Mouse (Mus musculus): ENCODE results near the gene Snx12. TPM values are rescaled to one million over a fixed set of nuclear protein-coding genes. Genes with fewer than 3 reads are reported as not detected.
"Not testable (repeated sequence)": the region's sequence is repeated elsewhere in the genome, so short reads cannot be mapped to it uniquely, and the experiment has no call there.

Snx12 gene
- polyA plus RNA-seq, 1 experiment from 2014 or later = 36.5 TPM

DNA sequence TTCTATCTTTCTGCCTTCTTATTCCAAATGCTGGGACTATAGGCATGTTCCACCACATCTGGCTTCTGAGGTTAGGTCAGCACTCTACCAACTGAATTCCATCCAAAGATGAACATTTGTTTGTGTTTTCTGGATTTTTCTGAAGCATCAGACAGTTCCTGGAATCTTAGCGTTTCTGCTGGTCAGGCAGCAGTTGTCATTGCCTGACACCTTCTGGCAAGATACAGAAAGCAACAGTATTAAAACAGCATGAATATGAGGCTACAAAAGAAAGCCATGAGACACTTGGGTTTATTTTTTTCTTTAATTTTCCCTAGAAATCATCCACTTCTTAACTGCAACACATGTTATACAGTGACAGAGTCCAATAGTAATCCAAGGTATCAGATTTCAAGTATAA, 101.8 kb downstream of the Snx12 start:
- no peak for ATAC-seq (ENCODE audit: low read depth)
- no peak overlapping the region for H3K4me3 ChIP-seq (ENCODE audit: low read depth, low read length)
- H3K27me3 ChIP-seq (ENCODE audit: control insufficient read depth, insufficient read depth, low read length) = no peaks in the 10 kb centered on the region
- H3K27ac ChIP-seq (ENCODE audit: low read depth, low read length) = no peak overlapping the region
- H3K4me2 ChIP-seq (ENCODE audit: low read depth, low read length) = no peak overlapping the region
- 61% methylated on average over 1 of the region's 1 CpGs for WGBS
- no peaks in the 10 kb centered on the region for H3K9me3 ChIP-seq (ENCODE audit: control insufficient read depth, low read length)
- H3K36me3 ChIP-seq (ENCODE audit: control insufficient read depth, insufficient read depth, low read length) = no peaks in the 10 kb centered on the region
- no peak overlapping the region for H3K9ac ChIP-seq (replicated peaks; ENCODE audit: low read depth, low read length)
- H3K4me1 ChIP-seq (ENCODE audit: control insufficient read depth, insufficient read depth, low read length) = no peaks in the 10 kb centered on the region

DNA sequence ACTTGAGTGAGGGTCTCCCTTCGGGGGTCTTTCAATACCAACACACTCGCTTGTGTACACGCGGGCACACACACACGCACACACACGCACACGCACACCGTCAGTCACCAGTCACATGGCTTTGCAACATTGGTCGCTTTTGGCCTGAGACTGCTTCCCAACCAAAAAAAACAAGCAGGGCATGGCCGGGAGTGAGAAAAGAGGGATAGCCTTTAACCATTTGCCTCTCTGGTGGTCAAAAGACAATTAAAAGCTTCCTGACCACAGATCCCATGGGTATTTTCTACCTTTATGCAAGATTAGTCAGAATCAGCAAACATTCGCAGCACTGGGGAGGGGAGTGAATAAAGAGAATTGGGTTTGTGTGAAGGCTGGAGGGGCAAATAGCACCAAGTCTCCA, 136.4 kb downstream of the Snx12 start, which contains the start of gene Slc7a3:
Gene Slc7a3 (minus strand): TSS at position 101 of the 400 bp plus-strand sequence.
- Histone ChIP-seq H3K9me3 (ENCODE audit: control insufficient read depth, low read length) (no peaks in the 10 kb centered on the region), H3K9ac (replicated peaks; ENCODE audit: low read depth, low read length) (no peak within 1 kb of the TSS), H3K4me2 (ENCODE audit: low read depth, low read length) (peak within 1 kb of the TSS; percentile 44), H3K27ac (ENCODE audit: low read depth, low read length) (no peak within 1 kb of the TSS), H3K4me1 (ENCODE audit: control insufficient read depth, insufficient read depth, low read length) (no peaks in the 10 kb centered on the region), H3K4me3 (ENCODE audit: low read depth, low read length) (peak within 1 kb of the TSS; percentile 19; the same call in 1 of the 2 replicates), H3K27me3 (ENCODE audit: control insufficient read depth, insufficient read depth, low read length) (no peaks in the 10 kb centered on the region), H3K36me3 (ENCODE audit: control insufficient read depth, insufficient read depth, low read length) (no peaks in the 10 kb centered on the region)
- ATAC-seq (ENCODE audit: low read depth) = no peak
- WGBS = 39% methylated on average over 11 of the region's 11 CpGs

DNA sequence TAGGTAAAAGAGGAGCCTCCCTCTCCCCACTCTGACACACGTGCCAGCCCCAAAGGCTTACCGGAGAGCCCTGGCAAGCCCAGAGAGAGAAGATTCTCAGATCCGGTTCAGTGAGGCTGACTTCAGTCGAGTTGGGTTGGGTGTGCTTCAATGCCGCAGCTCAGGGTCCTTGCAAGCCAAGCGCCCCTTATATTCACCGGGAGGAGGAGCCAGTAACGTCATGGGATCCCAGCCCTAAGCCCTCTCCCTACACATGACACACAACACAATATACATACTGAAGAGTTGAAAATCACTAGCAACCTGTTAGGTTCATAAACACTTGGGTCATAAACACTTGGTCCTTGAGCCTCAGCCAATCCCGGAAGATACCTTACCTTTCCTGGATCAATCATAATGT, 137.2 kb downstream of the Snx12 start:
- WGBS = 31% methylated on average over 6 of the region's 9 CpGs
- not testable (repeated sequence) for H3K27ac ChIP-seq (ENCODE audit: low read depth, low read length); H3K36me3 ChIP-seq (ENCODE audit: control insufficient read depth, insufficient read depth, low read length); H3K4me1 ChIP-seq (ENCODE audit: control insufficient read depth, insufficient read depth, low read length); H3K9ac ChIP-seq (replicated peaks; ENCODE audit: low read depth, low read length); H3K27me3 ChIP-seq (ENCODE audit: control insufficient read depth, insufficient read depth, low read length); H3K9me3 ChIP-seq (ENCODE audit: control insufficient read depth, low read length)
- peak; percentile 65; the same call in 1 of the 2 replicates for ATAC-seq (ENCODE audit: low read depth)
- Histone ChIP-seq H3K4me3 (ENCODE audit: low read depth, low read length) (peak overlapping the region; percentile 19; the same call in 1 of the 2 replicates), H3K4me2 (ENCODE audit: low read depth, low read length) (peak overlapping the region; percentile 44)

DNA sequence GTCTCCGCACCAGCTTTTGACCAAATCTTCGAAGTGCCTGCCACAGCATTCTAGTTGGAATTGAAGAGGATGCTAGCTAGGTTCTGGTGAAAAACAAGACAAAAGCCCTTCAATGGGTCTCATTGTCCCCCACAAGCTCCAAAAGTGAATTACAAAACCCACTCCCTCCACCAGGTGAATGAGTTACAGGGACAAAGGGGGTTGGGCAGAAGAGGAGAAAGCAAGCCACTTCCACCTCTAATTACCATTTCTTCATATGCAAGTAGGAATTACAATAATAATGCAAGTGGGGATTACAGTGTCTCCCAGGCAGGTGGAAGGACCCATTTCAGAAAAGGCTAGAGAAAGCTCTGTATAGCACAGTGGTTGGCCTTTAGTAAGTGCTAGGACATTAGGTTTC, 138.2 kb downstream of the Snx12 start:
- no peaks in the 10 kb centered on the region for H3K4me1 ChIP-seq (ENCODE audit: control insufficient read depth, insufficient read depth, low read length)
- H3K9ac ChIP-seq (replicated peaks; ENCODE audit: low read depth, low read length) = no peak overlapping the region
- no peak for ATAC-seq (ENCODE audit: low read depth)
- no peak overlapping the region for H3K4me3 ChIP-seq (ENCODE audit: low read depth, low read length)
- WGBS = 68% methylated on average over 2 of the region's 2 CpGs
- no peaks in the 10 kb centered on the region for H3K36me3 ChIP-seq (ENCODE audit: control insufficient read depth, insufficient read depth, low read length)
- H3K27ac ChIP-seq (ENCODE audit: low read depth, low read length) = no peak overlapping the region
- H3K4me2 ChIP-seq (ENCODE audit: low read depth, low read length) = no peak overlapping the region
- H3K27me3 ChIP-seq (ENCODE audit: control insufficient read depth, insufficient read depth, low read length) = no peaks in the 10 kb centered on the region
- no peaks in the 10 kb centered on the region for H3K9me3 ChIP-seq (ENCODE audit: control insufficient read depth, low read length)

DNA sequence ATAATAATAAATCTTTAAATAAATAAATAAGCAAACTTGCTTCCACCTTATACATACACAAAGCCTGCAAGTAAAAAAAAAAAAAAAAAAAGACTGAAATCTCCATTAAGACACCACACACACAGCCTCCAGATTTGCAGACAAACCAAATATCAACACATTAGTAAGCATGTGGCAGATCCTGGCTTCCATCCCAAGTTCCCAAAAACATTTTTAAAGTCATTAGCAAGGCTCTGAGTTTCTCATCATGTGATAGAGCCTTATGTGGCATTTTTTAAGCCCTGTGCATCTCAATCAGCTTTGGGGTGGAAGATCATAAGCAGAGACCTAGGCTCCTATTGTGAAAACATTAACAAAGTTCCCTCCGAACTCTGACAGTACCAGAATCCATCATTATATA, 157.1 kb downstream of the Snx12 start:
- Histone ChIP-seq H3K27ac (ENCODE audit: low read depth, low read length) (no peak overlapping the region), H3K4me1 (ENCODE audit: control insufficient read depth, insufficient read depth, low read length) (no peaks in the 10 kb centered on the region), H3K4me2 (ENCODE audit: low read depth, low read length) (no peak overlapping the region), H3K9ac (replicated peaks; ENCODE audit: low read depth, low read length) (no peak overlapping the region), H3K27me3 (ENCODE audit: control insufficient read depth, insufficient read depth, low read length) (no peaks in the 10 kb centered on the region), H3K9me3 (ENCODE audit: control insufficient read depth, low read length) (no peaks in the 10 kb centered on the region), H3K4me3 (ENCODE audit: low read depth, low read length) (no peak overlapping the region), H3K36me3 (ENCODE audit: control insufficient read depth, insufficient read depth, low read length) (no peaks in the 10 kb centered on the region)
- no peak for ATAC-seq (ENCODE audit: low read depth)
- 88% methylated on average over 1 of the region's 1 CpGs for WGBS

DNA sequence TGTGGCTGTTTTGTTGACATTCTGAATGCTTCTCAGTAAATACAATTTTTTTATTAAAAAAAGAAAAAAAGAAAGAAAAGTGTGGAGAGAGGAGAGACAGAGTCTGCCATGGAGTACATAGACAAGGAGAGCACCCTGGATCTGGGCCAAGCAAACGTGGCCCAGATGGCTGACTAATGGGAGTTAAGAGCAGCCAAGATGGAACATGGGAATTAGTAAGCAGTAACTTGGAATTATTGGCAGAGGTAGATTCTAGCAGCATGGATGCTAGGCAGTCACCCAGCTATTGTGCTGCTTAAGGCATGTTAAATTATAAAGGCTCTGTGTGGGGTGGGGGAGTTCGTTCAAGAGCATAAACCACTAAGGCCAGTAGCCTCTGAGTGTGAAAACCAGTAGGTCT, 158.9 kb downstream of the Snx12 start:
- Histone ChIP-seq H3K9ac (replicated peaks; ENCODE audit: low read depth, low read length) (no peak overlapping the region), H3K4me1 (ENCODE audit: control insufficient read depth, insufficient read depth, low read length) (no peaks in the 10 kb centered on the region), H3K27ac (ENCODE audit: low read depth, low read length) (no peak overlapping the region), H3K36me3 (ENCODE audit: control insufficient read depth, insufficient read depth, low read length) (no peaks in the 10 kb centered on the region), H3K4me2 (ENCODE audit: low read depth, low read length) (no peak overlapping the region), H3K27me3 (ENCODE audit: control insufficient read depth, insufficient read depth, low read length) (no peaks in the 10 kb centered on the region), H3K4me3 (ENCODE audit: low read depth, low read length) (no peak overlapping the region), H3K9me3 (ENCODE audit: control insufficient read depth, low read length) (no peaks in the 10 kb centered on the region)
- WGBS = 52% methylated on average over 2 of the region's 2 CpGs
- no peak for ATAC-seq (ENCODE audit: low read depth)

DNA sequence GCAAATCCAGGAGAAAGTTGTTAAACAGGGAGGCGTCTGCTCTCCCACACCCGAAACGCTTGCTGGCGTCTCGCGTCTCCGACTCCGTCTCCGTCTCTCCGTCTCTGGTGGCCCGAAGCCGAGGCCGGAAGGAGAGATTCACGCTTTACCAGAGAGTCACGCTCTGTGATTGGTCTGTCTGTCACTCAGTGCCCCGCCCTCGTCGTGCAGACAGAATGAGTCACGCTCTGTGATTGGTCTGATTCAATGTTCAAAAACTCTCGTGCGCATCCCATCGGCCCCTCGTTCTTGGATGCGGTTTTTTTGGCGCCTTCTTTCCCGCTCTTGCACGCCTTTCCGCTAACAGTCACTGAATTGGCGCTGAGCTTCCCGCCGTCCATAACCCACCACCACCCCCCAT, 162.8 kb downstream of the Snx12 start, which contains the start of gene Tex11:
Gene Tex11 (minus strand): TSS at position 127 of the 400 bp plus-strand sequence.
- ATAC-seq (ENCODE audit: low read depth) = no peak
- no peak within 1 kb of the TSS for H3K4me3 ChIP-seq (ENCODE audit: low read depth, low read length)
- H3K9ac ChIP-seq (replicated peaks; ENCODE audit: low read depth, low read length) = no peak within 1 kb of the TSS
- WGBS = 88% methylated on average over 31 of the region's 31 CpGs
- no peak within 1 kb of the TSS for H3K4me2 ChIP-seq (ENCODE audit: low read depth, low read length)
- no peaks in the 10 kb centered on the region for H3K9me3 ChIP-seq (ENCODE audit: control insufficient read depth, low read length)
- H3K27me3 ChIP-seq (ENCODE audit: control insufficient read depth, insufficient read depth, low read length) = no peaks in the 10 kb centered on the region
- H3K4me1 ChIP-seq (ENCODE audit: control insufficient read depth, insufficient read depth, low read length) = no peaks in the 10 kb centered on the region
- no peaks in the 10 kb centered on the region for H3K36me3 ChIP-seq (ENCODE audit: control insufficient read depth, insufficient read depth, low read length)
- no peak within 1 kb of the TSS for H3K27ac ChIP-seq (ENCODE audit: low read depth, low read length)

Other genes with a start within 250 kb of the Snx12 start
- not detected in 2 replicates for gene Tex11, start 162.9 kb downstream of the Snx12 start, polyA plus RNA-seq (2014; fragmentation: Nextera tagmentation; extraction: Ambion mirVana)
- gene Slc7a3, start 136.5 kb downstream of the Snx12 start, polyA plus RNA-seq (2014; fragmentation: Nextera tagmentation; extraction: Ambion mirVana) = 2.0 and 4.2 TPM in 2 replicates
- gene Foxo4, start 32.0 kb upstream of the Snx12 start, polyA plus RNA-seq (2014; fragmentation: Nextera tagmentation; extraction: Ambion mirVana) = 0.55 and 0.59 TPM in 2 replicates
- gene Gm614, start 41.4 kb upstream of the Snx12 start, polyA plus RNA-seq (2014; fragmentation: Nextera tagmentation; extraction: Ambion mirVana) = not detected in 2 replicates
- gene Il2rg, start 45.7 kb upstream of the Snx12 start, polyA plus RNA-seq (2014; fragmentation: Nextera tagmentation; extraction: Ambion mirVana) = 2.7 and 5.1 TPM in 2 replicates
- not detected in 2 replicates for gene Gm20489, start 46.5 kb upstream of the Snx12 start, polyA plus RNA-seq (2014; fragmentation: Nextera tagmentation; extraction: Ambion mirVana)
- gene Med12, start 51.5 kb upstream of the Snx12 start, polyA plus RNA-seq (2014; fragmentation: Nextera tagmentation; extraction: Ambion mirVana) = 32.0 and 34.2 TPM in 2 replicates
- 91.8 and 121 TPM in 2 replicates for gene Nlgn3, start 76.6 kb upstream of the Snx12 start, polyA plus RNA-seq (2014; fragmentation: Nextera tagmentation; extraction: Ambion mirVana)
- 1.3 TPM in 2 replicates for gene Gjb1, start 153.8 kb upstream of the Snx12 start, polyA plus RNA-seq (2014; fragmentation: Nextera tagmentation; extraction: Ambion mirVana)
- 61.6 and 66.1 TPM in 2 replicates for gene Zmym3, start 198.3 kb upstream of the Snx12 start, polyA plus RNA-seq (2014; fragmentation: Nextera tagmentation; extraction: Ambion mirVana)
- 237 and 332 TPM in 2 replicates for gene Nono, start 206.8 kb upstream of the Snx12 start, polyA plus RNA-seq (2014; fragmentation: Nextera tagmentation; extraction: Ambion mirVana)
- gene Itgb1bp2, start 226.5 kb upstream of the Snx12 start, polyA plus RNA-seq (2014; fragmentation: Nextera tagmentation; extraction: Ambion mirVana) = 1.9 and 2.1 TPM in 2 replicates

Data from neural tube, embryonic 14.5 days (tissue).